Mouse (Mus musculus) activated CD4-positive, CD25-positive, alpha-beta regulatory T cell (primary cell): ENCODE data around the gene Tmem200a. TPM values are rescaled to one million over a fixed set of nuclear protein-coding genes. Genes with fewer than 3 reads are reported as not detected.

ENCODE experiments used
- polyA plus RNA-seq, 2 experiments: library from polyadenylated mRNA; unstranded; fragments of 100-300 nt; shearing (Covaris generic); gene quantifications; one replicate each; pipeline ENCODE4 v1.2.1; 2017

Tmem200a gene
- under 1 TPM in 1 of 2 experiments, not detected in 1; 0.11 TPM for polyA plus RNA-seq

GRCm38 (mm10) chr10:26078521-26079142 is at the start of gene Tmem200a:
TSS of gene Tmem200a (minus strand) at chr10:26079052.

DNA sequence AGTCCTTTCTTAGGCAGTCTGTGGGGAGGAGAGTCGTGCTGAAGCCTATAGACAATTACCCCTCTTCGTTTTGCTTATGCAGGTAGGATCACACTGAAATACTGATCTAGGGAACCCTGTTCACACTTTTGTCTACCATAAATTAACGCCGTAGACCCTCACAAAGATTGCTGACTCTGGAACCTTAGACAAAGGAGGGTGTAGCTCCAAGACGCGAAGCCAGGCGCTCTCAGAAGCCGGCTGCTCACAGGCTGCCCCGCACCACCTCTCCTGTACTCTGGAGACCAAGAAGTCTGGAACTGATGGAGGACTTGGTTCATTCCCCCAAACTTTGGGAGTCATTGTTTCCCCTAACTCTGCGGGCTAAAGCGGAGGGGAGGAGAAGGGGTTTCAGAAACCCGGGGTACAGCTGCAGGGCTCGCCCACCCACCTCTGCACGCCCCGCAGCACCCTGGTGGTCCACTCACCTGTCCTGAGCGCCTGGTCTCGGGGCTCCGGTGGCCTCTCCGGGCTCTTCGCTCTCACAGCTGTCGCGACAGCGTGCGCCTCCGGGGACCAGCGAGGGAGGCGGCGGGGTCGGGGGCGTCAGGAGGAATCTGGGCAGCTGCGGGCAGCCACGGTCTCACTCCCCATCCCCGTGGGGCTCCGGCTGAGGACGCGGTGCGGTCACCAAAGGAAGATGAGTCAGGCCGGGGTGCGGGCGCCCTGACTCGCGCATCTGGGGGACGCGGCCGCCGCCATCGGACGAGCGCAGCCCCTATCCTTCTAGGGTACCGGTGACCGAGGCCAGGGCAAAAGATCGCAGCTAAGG is 976 bp downstream of the Tmem200a start, which contains the start of gene Gm9767:
TSS of gene Gm9767 (plus strand) at position 585 of the 811 bp plus-strand sequence.

Other genes with a start within 250 kb of the Tmem200a start
- under 1 TPM in 1 of 2 experiments, not detected in 1; 0.29 TPM for gene Gm9767, start 797 bp downstream of the Tmem200a start, polyA plus RNA-seq
- gene Samd3, start 150.7 kb upstream of the Tmem200a start, polyA plus RNA-seq, result 1 to 10 TPM; 3.1 to 5.4 TPM